Mouse (Mus musculus): Measurements from ENCODE around the gene Pin1rt1.

DNA sequence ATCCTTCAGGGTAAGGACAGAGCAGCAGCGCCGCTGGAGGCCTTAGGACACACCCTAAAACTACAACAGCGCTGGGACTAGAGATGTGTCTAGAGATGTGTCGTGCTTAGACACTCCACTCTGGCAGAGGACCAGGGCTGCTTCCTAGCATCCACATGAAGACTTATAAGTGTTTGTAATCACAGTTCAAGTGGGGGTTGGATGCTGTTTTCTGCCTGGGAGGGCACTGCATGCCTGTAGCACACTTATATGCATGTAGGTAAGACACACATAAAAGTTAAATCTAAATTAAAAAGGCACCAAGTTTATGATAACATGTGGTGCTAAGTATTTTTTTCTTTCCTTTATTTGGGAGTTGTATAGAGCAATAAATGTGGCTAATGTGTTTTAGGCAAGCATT, 47.8 kb upstream of the Pin1rt1 start:
- TF ChIP-seq CTCF (conservative IDR thresholded peaks at IDR 0.05 in 1 of 2, IDR thresholded peaks at IDR 0.05 in 1 of 2; ENCODE audit: low read depth in 2 of 2, low read length in 2 of 2) (no peak), EP300 (IDR thresholded peaks at IDR 0.05; ENCODE audit: low read length) (no peak), POLR2A (IDR thresholded peaks at IDR 0.05; ENCODE audit: low read depth, low read length) (no peak), GABPA (IDR thresholded peaks at IDR 0.05; ENCODE audit: insufficient replicate concordance, low read depth, low read length) (no peak), MAZ (IDR thresholded peaks at IDR 0.05; ENCODE audit: low read depth, low read length) (no peak), ZNF384 (IDR thresholded peaks at IDR 0.05; ENCODE audit: low read depth, low read length) (no peak), RCOR1 (conservative IDR thresholded peaks at IDR 0.05; ENCODE audit: low read depth, low read length) (no peak)

All from CH12.LX (cell line).